Mouse (Mus musculus) kidney, embryonic 15.5 days (tissue): ENCODE results near the gene Samd4. TPM values are rescaled to one million over a fixed set of nuclear protein-coding genes. Genes with fewer than 3 reads are reported as not detected.

Experiments
- ATAC-seq: fragments of 200-750 bp; cut with Nextera tagmentation; replicated peaks from 2 replicates; pipeline ENCODE4 v1.8.0; 2017; ENCODE audit warnings: moderate TSS enrichment; ENCODE audit not compliant: low FRiP score
- H3K27ac ChIP-seq: fragments of 300-500 bp; sonication (generic); 2 replicates; pipeline ENCODE4 v1.5.1; 2015; ENCODE audit warnings: mild to moderate bottlenecking, inconsistent platforms
- H3K27me3 ChIP-seq: fragments of 300-500 bp; sonication (generic); 2 replicates; pipeline ENCODE4 v1.6.1; 2015; ENCODE audit warnings: inconsistent platforms
- H3K36me3 ChIP-seq: fragments of 300-500 bp; sonication (generic); 2 replicates; pipeline ENCODE4 v1.6.1; 2015; ENCODE audit warnings: inconsistent platforms
- H3K4me1 ChIP-seq: fragments of 300-500 bp; sonication (generic); 2 replicates; pipeline ENCODE4 v1.6.1; 2015; ENCODE audit warnings: inconsistent platforms
- H3K4me2 ChIP-seq: fragments of 300-500 bp; sonication (generic); 2 replicates; pipeline ENCODE4 v1.6.1; 2015; ENCODE audit warnings: moderate library complexity, mild to moderate bottlenecking, inconsistent platforms
- H3K4me3 ChIP-seq: fragments of 300-500 bp; sonication (generic); replicated peaks from 2 replicates; pipeline ENCODE4 v1.5.1; 2015; ENCODE audit warnings: mild to moderate bottlenecking, inconsistent platforms
- H3K9ac ChIP-seq: fragments of 300-500 bp; sonication (generic); 2 replicates; pipeline ENCODE4 v1.6.1; 2015; ENCODE audit warnings: mild to moderate bottlenecking, inconsistent platforms
- H3K9me3 ChIP-seq: fragments of 300-500 bp; sonication (generic); replicated peaks from 2 replicates; pipeline ENCODE4 v1.6.1; 2016; ENCODE audit warnings: inconsistent platforms
- WGBS: fragments of 180-500 bp; shearing (Covaris S2); methylation state at CpG from one replicate; pipeline ENCODE4 v1.1.7; 2015; ENCODE audit warnings: mixed read lengths; 5-methylcytosine and 5-hydroxymethylcytosine counted together
- polyA plus RNA-seq: library from polyadenylated mRNA; unstranded; fragments of >200 nt; fragmentation: Nextera tagmentation; extraction: Ambion mirVana; gene quantifications from 2 replicates; pipeline ENCODE4 v1.2.1, GENCODE M21; 2015

The Samd4 gene
- polyA plus RNA-seq, 1 experiment from 2014 or later = 5.2 TPM

DNA sequence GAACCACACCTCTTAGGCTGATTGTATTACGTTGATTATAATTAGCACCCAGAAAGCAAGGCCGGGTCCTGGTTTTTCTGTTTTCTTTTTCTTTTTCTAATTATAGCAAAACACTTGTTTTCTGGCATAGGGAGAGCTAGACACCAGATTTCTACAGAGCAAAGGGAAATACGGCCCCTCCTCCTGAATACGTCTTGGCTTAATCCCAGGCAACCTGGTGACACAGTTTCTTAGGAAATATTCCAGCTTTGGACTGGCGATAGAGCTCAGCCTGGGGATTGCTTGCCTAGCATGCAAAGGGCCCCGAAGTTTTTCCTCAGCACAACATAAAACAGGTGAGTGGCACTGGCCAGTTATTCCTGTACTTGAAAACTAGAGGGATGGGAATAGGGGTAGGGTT, 31.7 kb downstream of the Samd4 start:
- whole genome bisulfite sequencing = 78% methylated on average over 6 of the region's 6 CpGs
- Histone ChIP-seq H3K36me3 (no peaks in the 10 kb centered on the region), H3K27ac (no peak overlapping the region), H3K9me3 (no peaks in the 10 kb centered on the region), H3K9ac (no peak overlapping the region), H3K4me2 (no peak overlapping the region), H3K4me1 (no peaks in the 10 kb centered on the region), H3K4me3 (no peak overlapping the region), H3K27me3 (no peaks in the 10 kb centered on the region)
- ATAC-seq = no peak

DNA sequence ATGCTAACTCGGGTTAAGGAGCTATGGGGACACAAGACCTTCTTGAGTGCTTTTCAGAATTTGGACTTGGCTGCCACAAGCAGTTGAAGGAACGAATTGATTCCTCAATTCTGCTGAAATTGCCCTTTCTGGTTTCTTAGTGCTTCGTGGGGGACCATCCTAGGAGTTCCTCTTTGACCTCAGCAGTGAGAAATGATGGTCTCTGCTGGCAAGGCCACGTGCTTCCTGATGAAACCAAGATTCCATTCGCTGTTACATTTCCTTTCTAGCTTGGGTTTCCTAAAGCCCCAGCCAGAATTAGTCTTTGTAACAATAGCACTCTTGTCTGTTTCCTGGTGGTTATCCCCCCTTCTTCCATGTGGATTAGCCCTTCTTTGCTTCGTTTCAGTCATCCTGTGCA, 32.9 kb downstream of the Samd4 start:
- ATAC-seq = no peak
- no peaks in the 10 kb centered on the region for H3K9me3 ChIP-seq
- H3K4me3 ChIP-seq = no peak overlapping the region
- WGBS = 71% methylated on average over 6 of the region's 6 CpGs
- H3K27me3 ChIP-seq = no peaks in the 10 kb centered on the region
- no peak overlapping the region for H3K4me2 ChIP-seq
- H3K27ac ChIP-seq = no peak overlapping the region
- no peaks in the 10 kb centered on the region for H3K36me3 ChIP-seq
- 0 out of 2 replicates have a peak, but pooled peaks cover 2% of the 10 kb centered on the region for H3K4me1 ChIP-seq
- no peak overlapping the region for H3K9ac ChIP-seq

DNA sequence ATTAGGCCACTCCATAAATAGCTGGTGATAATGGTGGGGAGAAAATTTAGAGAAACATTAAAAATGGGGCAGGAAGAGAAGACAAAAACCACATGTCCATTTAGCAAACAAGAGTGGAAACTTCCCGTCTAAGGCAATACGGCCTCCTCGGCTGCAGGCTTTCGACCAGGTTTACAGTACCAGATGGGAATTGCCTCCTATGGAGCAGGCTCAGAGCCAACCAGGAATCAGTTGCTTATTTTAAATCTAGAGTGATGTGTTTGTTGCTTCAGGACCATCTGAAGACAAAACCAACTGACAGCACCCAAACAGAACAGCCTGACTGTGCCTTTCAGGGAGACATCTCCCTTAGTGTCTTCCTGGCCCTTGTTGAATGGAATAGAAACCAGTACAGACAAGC, 33.9 kb downstream of the Samd4 start:
- H3K4me1 ChIP-seq = 0 out of 2 replicates have a peak, but pooled peaks cover 7% of the 10 kb centered on the region
- H3K27ac ChIP-seq = no peak overlapping the region
- no peak overlapping the region for H3K9ac ChIP-seq
- no peak for ATAC-seq
- no peaks in the 10 kb centered on the region for H3K36me3 ChIP-seq
- 85% methylated on average over 4 of the region's 4 CpGs for WGBS
- H3K4me3 ChIP-seq = no peak overlapping the region
- H3K27me3 ChIP-seq = no peaks in the 10 kb centered on the region
- H3K4me2 ChIP-seq = no peak overlapping the region
- H3K9me3 ChIP-seq = no peaks in the 10 kb centered on the region

DNA sequence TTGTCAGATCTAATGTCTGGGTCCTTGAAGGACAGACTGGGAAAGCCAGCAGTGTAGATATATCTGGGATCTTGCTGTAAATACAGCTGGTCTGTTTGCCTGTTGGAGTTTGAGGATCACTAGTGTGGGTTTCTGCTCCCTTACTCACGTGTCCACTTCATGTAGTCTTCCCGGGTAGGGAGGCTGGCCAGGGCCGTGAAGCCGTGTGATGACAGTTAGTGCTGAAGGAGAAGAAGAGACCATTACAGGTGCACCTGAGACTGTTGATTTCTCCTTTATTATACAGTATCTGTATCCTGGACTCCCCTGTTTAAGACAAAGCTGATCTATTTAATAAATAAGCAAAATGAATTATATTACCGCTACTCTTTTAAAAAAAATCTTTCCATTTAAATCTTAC, 34.5 kb downstream of the Samd4 start:
- Histone ChIP-seq H3K9ac (no peak overlapping the region), H3K27ac (no peak overlapping the region), H3K4me3 (no peak overlapping the region), H3K9me3 (no peaks in the 10 kb centered on the region), H3K4me1 (0 out of 2 replicates have a peak, but pooled peaks cover 7% of the 10 kb centered on the region), H3K4me2 (no peak overlapping the region), H3K27me3 (no peaks in the 10 kb centered on the region), H3K36me3 (no peaks in the 10 kb centered on the region)
- no peak for ATAC-seq
- WGBS = 92% methylated on average over 5 of the region's 5 CpGs

DNA sequence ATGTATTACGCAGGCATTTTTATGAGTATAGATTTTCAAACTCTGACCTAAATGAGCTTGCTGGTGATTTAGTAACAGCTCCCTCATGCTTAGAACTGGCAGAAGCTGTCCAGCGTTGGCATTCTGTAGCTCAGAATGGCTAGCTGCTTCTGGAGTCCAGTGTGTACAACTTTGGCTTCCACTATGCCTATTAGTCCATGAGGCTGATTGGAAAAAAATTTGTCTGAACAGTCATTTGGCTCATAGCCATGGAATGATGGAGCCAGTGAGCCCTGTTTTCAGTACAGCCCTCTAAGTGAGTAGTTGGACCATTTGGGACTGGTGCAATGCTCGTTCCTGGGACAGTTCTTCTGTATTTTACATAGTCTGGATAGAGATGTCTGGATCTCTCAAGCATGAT, 34.9 kb downstream of the Samd4 start:
- no peak overlapping the region for H3K9ac ChIP-seq
- no peak overlapping the region for H3K27ac ChIP-seq
- no peaks in the 10 kb centered on the region for H3K36me3 ChIP-seq
- H3K27me3 ChIP-seq = no peaks in the 10 kb centered on the region
- no peak for ATAC-seq
- H3K9me3 ChIP-seq = no peaks in the 10 kb centered on the region
- no peak overlapping the region for H3K4me3 ChIP-seq
- 91% methylated on average over 3 of the region's 3 CpGs for WGBS
- H3K4me2 ChIP-seq = no peak overlapping the region
- 0 out of 2 replicates have a peak, but pooled peaks cover 7% of the 10 kb centered on the region for H3K4me1 ChIP-seq

DNA sequence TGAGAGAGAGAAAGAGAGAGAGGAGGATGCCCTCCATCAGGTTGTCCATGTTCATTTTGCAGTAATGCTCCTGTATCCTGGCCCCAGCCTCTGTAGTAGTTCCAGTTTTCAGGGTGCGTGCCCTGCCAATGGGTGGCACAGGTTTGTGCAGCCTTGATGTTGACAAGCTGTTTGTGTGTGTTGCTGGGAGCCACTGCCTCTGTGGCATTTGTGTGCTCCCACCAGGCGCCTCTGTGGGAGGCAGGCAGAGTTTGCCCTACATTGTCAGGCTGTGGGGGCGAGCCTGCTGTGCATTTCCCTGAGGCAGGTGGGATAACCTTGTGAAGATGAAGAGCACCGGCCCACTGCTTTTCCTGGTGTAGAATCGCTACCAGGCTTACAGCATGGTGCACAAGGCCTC, 37.8 kb downstream of the Samd4 start:
- no peak for ATAC-seq
- Histone ChIP-seq H3K36me3 (no peaks in the 10 kb centered on the region), H3K27me3 (no peaks in the 10 kb centered on the region), H3K9me3 (no peaks in the 10 kb centered on the region), H3K9ac (no peak overlapping the region), H3K4me1 (0 out of 2 replicates have a peak, but pooled peaks cover 9% of the 10 kb centered on the region), H3K4me3 (no peak overlapping the region), H3K27ac (no peak overlapping the region), H3K4me2 (no peak overlapping the region)
- WGBS = 77% methylated on average over 5 of the region's 5 CpGs

DNA sequence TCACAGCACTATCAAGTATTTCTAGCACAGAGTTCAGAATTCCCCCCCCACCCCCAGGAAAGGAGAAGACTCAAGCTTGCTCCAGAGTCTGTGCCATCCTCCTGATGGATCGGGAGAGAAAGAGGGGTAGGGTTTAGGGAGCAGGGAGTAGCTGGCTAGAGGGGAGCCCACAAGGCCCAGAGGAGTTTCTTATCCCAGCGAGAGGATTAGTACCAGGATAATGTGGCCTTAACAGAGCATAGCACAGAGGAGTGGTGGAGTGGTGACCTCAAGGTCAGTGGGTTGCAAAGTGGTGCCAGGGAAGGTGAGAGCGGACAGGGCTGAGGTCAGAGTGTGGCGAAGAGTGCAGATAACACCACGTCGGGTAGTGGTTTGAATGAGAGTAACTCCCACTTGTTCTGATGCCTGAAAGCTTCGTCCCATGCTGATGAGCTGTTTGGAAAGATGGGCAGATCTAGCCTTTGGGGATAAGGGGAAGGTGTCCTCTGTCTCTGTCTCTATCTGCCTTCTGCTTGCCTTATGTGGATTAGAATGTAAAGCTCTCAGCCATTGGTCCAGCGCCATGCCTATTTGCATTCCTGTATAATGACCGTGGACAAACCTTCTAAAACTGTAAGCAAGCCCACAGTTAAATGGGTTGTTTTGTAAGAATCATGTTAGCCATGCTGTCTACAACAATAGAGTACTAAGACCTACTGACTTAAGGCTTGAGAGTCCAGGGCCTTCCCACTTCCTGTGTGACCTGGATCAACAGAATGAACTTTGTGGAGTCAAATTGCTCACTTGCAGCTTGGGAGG, 38.7 kb downstream of the Samd4 start:
- H3K4me1 ChIP-seq = 0 out of 2 replicates have a peak, but pooled peaks cover 9% of the 10 kb centered on the region
- ATAC-seq = 0 out of 2 replicates have a peak, but pooled peaks have one; percentile 40
- H3K36me3 ChIP-seq = no peaks in the 10 kb centered on the region
- H3K4me2 ChIP-seq = no peak overlapping the region
- H3K27me3 ChIP-seq = no peaks in the 10 kb centered on the region
- no peaks in the 10 kb centered on the region for H3K9me3 ChIP-seq
- H3K27ac ChIP-seq = no peak overlapping the region
- H3K9ac ChIP-seq = no peak overlapping the region
- H3K4me3 ChIP-seq = no peak overlapping the region
- 67% methylated on average over 9 of the region's 9 CpGs for WGBS

DNA sequence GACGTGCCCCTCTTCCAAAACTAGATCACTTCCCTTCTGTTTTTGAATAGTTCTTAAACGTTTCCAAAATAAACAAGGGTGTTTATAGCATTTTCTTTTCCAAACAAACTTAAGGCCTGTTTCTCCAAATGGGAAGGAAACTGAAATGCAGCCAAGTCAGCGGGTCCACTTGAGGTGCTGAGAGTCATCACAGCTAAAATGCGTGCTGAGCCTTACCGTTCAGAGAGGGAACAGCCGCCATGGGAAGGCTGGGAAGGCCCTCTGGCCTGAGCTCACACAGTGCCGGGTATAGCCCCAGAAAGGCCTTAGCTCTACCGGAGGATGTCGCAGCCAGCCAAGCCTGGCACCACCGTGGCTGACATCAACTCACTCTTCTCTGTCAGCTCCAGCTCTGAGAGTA, 41.3 kb downstream of the Samd4 start:
- 63% methylated on average over 10 of the region's 10 CpGs for WGBS
- no peaks in the 10 kb centered on the region for H3K36me3 ChIP-seq
- ATAC-seq = no peak
- no peak overlapping the region for H3K9ac ChIP-seq
- peak overlapping the region; percentile 1; the same call in 1 of the 2 replicates for H3K27ac ChIP-seq
- 0 out of 2 replicates have a peak, but pooled peaks cover 9% of the 10 kb centered on the region for H3K4me1 ChIP-seq
- H3K9me3 ChIP-seq = no peaks in the 10 kb centered on the region
- H3K4me2 ChIP-seq = no peak overlapping the region
- no peaks in the 10 kb centered on the region for H3K27me3 ChIP-seq
- H3K4me3 ChIP-seq = no peak overlapping the region

DNA sequence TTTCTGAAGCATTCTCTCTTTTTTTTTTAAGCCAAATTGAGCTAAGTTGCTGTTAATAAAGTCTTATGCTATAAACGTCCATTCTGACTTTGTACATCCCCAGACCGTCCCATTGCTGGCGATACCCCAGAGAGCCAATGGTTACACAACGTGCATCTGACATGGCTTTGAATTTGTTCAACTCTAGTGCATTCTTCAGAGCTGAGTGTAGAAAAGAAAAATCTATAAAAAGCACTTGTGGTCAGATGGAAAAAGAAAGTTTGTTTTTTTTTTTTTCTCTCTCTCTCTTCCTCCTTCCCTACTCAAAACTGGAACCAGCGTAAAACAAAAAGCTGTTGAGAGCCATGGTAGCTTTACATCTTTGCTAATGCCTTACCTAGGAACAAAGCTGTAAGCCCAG, 41.8 kb downstream of the Samd4 start:
- 83% methylated on average over 5 of the region's 5 CpGs for WGBS
- Histone ChIP-seq H3K4me1 (0 out of 2 replicates have a peak, but pooled peaks cover 9% of the 10 kb centered on the region), H3K36me3 (no peaks in the 10 kb centered on the region), H3K9me3 (no peaks in the 10 kb centered on the region), H3K4me3 (no peak overlapping the region), H3K9ac (no peak overlapping the region), H3K4me2 (no peak overlapping the region), H3K27me3 (no peaks in the 10 kb centered on the region), H3K27ac (no peak overlapping the region; the same call in 1 of the 2 replicates)
- ATAC-seq = no peak

DNA sequence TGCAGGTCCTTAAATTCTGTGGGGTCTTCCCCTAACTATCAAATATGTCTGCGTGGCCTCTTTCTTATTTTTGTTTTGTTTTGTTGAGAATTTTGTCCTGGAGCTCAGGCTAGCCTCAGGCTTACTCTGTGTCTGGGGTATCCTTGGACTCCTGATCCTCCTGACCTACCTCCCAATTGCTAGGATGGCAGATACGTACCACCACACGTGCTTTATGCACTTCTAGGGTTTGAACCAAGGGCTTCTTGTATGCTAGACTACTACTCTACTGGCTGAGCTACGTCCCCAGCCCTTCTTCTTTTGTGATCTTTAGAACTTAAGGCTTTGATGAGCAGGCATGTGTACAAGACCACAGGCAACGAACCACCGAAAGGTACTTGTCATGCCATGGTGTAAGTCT, 45.9 kb downstream of the Samd4 start:
- no peak overlapping the region for H3K4me3 ChIP-seq
- no peaks in the 10 kb centered on the region for H3K27me3 ChIP-seq
- no peak overlapping the region for H3K27ac ChIP-seq
- WGBS = 91% methylated on average over 6 of the region's 6 CpGs
- H3K36me3 ChIP-seq = no peaks in the 10 kb centered on the region
- no peak for ATAC-seq
- H3K9ac ChIP-seq = no peak overlapping the region
- H3K9me3 ChIP-seq = no peaks in the 10 kb centered on the region
- H3K4me1 ChIP-seq = 0 out of 2 replicates have a peak, but pooled peaks cover 2% of the 10 kb centered on the region
- no peak overlapping the region for H3K4me2 ChIP-seq

DNA sequence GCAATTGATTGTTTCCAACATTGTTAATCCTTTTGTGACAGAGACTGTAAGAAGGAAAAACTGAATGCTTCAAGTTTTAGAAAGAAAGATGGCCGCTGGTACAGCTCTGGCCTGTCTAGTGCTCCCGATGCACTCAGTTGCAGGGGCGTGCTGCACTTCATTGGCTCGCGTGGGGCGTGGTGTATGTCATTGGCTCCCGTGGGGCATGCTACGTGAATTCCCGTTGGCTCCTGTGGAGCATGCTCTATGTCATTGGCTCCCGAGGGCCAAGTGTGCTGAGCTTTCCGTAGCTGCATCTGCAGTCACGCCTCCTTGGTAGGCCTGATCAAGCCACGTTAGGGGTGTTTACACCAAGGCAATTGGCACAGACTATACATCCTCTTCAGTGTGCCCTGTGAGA, 49.5 kb downstream of the Samd4 start:
- Histone ChIP-seq H3K4me1 (0 out of 2 replicates have a peak, but pooled peaks cover 4% of the 10 kb centered on the region), H3K36me3 (no peaks in the 10 kb centered on the region), H3K4me3 (no peak overlapping the region), H3K4me2 (no peak overlapping the region), H3K27ac (no peak overlapping the region), H3K27me3 (no peaks in the 10 kb centered on the region), H3K9me3 (no peaks in the 10 kb centered on the region), H3K9ac (no peak overlapping the region)
- WGBS = 87% methylated on average over 13 of the region's 13 CpGs
- no peak for ATAC-seq

DNA sequence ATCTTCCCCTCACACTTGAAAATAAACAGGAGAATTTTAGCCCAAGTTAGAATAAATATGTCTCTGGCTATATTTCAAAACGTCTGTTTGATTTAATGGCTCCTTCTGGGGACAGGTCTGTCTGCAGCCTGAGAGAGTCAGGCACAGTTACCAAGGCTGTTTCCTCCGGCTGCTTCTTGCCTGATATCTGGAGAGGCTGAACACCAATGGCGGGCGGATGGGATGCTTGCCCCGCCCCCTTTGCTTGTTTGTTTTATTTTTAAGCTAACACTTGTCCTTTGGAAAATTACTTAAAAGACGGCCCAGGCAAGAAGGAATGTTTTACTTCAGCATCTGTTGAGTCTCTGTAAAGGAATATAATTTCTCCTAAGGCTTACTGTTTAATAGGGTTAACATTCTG, 50.1 kb downstream of the Samd4 start:
- H3K4me2 ChIP-seq = no peak overlapping the region
- no peak for ATAC-seq
- no peak overlapping the region for H3K27ac ChIP-seq
- 0 out of 2 replicates have a peak, but pooled peaks cover 4% of the 10 kb centered on the region for H3K4me1 ChIP-seq
- 37% methylated on average over 6 of the region's 6 CpGs for WGBS
- no peak overlapping the region for H3K9ac ChIP-seq
- H3K4me3 ChIP-seq = no peak overlapping the region
- no peaks in the 10 kb centered on the region for H3K9me3 ChIP-seq
- H3K36me3 ChIP-seq = no peaks in the 10 kb centered on the region
- no peaks in the 10 kb centered on the region for H3K27me3 ChIP-seq
